Mouse (Mus musculus) testis, adult 2 months (tissue): ENCODE data around the gene Gm6370.

Experiments
- CTCF ChIP-seq: fragments of 200-500 bp; IDR thresholded peaks from 2 replicates; pipeline ENCODE4 v1.5.1; 2012; ENCODE audit warnings: low read depth, mild to moderate bottlenecking, inconsistent platforms, low read length, moderate library complexity; ENCODE audit not compliant: control insufficient read depth, insufficient read depth, insufficient replicate concordance
- POLR2A ChIP-seq: fragments of 200-500 bp; IDR thresholded peaks from 2 replicates; pipeline ENCODE4 v1.6.1; 2012; ENCODE audit warnings: low read depth, mild to moderate bottlenecking, inconsistent platforms, low read length, moderate library complexity; ENCODE audit not compliant: control insufficient read depth

DNA sequence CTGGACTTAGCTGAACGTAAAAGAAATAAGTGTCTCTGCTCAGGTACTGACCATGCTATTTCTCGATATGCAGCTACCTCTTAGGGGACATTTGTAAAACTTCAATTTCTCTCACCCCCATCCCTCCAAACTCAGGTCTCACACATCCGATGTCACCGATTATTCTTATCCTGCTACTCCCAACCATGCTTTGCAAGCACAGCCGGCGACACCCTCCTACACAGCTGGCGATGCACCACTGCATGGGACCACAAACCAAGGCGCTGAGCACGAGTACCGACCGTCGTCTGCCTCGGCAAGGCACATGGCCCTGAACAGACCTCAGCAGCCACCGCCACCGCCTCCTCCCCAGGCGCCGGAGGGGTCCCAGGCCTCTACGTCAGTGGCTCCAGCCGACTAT is 24.5 kb upstream of the Gm6370 start:
- no peak for TF ChIP-seq CTCF
- no peak for TF ChIP-seq POLR2A
